Mouse (Mus musculus): ENCODE data around the gene 1110008P14Rik. TPM values are rescaled to one million over a fixed set of nuclear protein-coding genes. Genes with fewer than 3 reads are reported as not detected.

Gene 1110008P14Rik
- polyA plus RNA-seq, 1 experiment from 2014 or later: 49.4 TPM

GRCm38 (mm10) chr2:32395484-32395945, 13.8 kb upstream of the 1110008P14Rik start, which contains the start of gene Ptges2:
TSS of gene Ptges2 (plus strand) at chr2:32395896.
- ATAC-seq (ENCODE audit: low FRiP score): peak; percentile 91
- no peaks in the 10 kb centered on the region for H3K9me3 ChIP-seq (ENCODE audit: control insufficient read depth, low read length)
- H3K9ac ChIP-seq (ENCODE audit: low read length): peak within 1 kb of the TSS; percentile 80
- under 1% methylated on average over 31 of the region's 31 CpGs for WGBS
- peak; percentile 100 for DNase-seq (ENCODE audit: low spot score, missing footprints)
- peaks cover 10% of the 10 kb centered on the region for H3K4me1 ChIP-seq (ENCODE audit: control insufficient read depth, insufficient read depth, low read length)
- H3K27ac ChIP-seq (ENCODE audit: low read depth, low read length): peak within 1 kb of the TSS; percentile 64
- H3K4me2 ChIP-seq: peak within 1 kb of the TSS; percentile 74
- H3K4me3 ChIP-seq (ENCODE audit: low read depth, low read length): peak within 1 kb of the TSS; percentile 83
- H3K27me3 ChIP-seq (ENCODE audit: control insufficient read depth, insufficient read depth, low read length): no peaks in the 10 kb centered on the region
- H3K36me3 ChIP-seq (ENCODE audit: control insufficient read depth, insufficient read depth, low read length): no peaks in the 10 kb centered on the region

- H3K9ac ChIP-seq (ENCODE audit: low read length): peak overlapping the region; percentile 80
- peak overlapping the region; percentile 64; the same call in 1 of the 2 replicates for H3K27ac ChIP-seq (ENCODE audit: low read depth, low read length)
- H3K27me3 ChIP-seq (ENCODE audit: control insufficient read depth, insufficient read depth, low read length): no peaks in the 10 kb centered on the region
- H3K4me1 ChIP-seq (ENCODE audit: control insufficient read depth, insufficient read depth, low read length): peaks cover 10% of the 10 kb centered on the region
- no peaks in the 10 kb centered on the region for H3K9me3 ChIP-seq (ENCODE audit: control insufficient read depth, low read length)
- ATAC-seq (ENCODE audit: low FRiP score) (no peak), DNase-seq (ENCODE audit: low spot score, missing footprints) (peak; percentile 89)
- peak overlapping the region; percentile 83 for H3K4me3 ChIP-seq (ENCODE audit: low read depth, low read length)
- H3K36me3 ChIP-seq (ENCODE audit: control insufficient read depth, insufficient read depth, low read length): no peaks in the 10 kb centered on the region
- H3K4me2 ChIP-seq: peak overlapping the region; percentile 74
- 3% methylated on average over 8 of the region's 8 CpGs for WGBS
Measured at GRCm38 (mm10) chr2:32394973-32395372, 13.2 kb upstream of the 1110008P14Rik start.

GRCm38 (mm10) chr2:32392063-32392462, 10.3 kb upstream of the 1110008P14Rik start:
- WGBS: 81% methylated on average over 5 of the region's 5 CpGs
- no peaks in the 10 kb centered on the region for H3K9me3 ChIP-seq (ENCODE audit: control insufficient read depth, low read length)
- peaks cover 7% of the 10 kb centered on the region for H3K4me1 ChIP-seq (ENCODE audit: control insufficient read depth, insufficient read depth, low read length)
- ATAC-seq (ENCODE audit: low FRiP score) (no peak), DNase-seq (ENCODE audit: low spot score, missing footprints) (no peak)
- H3K9ac ChIP-seq (ENCODE audit: low read length): no peak overlapping the region
- no peak overlapping the region for H3K27ac ChIP-seq (ENCODE audit: low read depth, low read length)
- no peaks in the 10 kb centered on the region for H3K27me3 ChIP-seq (ENCODE audit: control insufficient read depth, insufficient read depth, low read length)
- H3K4me3 ChIP-seq (ENCODE audit: low read depth, low read length): no peak overlapping the region
- no peaks in the 10 kb centered on the region for H3K36me3 ChIP-seq (ENCODE audit: control insufficient read depth, insufficient read depth, low read length)
- H3K4me2 ChIP-seq: no peak overlapping the region

- H3K9me3 ChIP-seq (ENCODE audit: control insufficient read depth, low read length): no peaks in the 10 kb centered on the region
- H3K36me3 ChIP-seq (ENCODE audit: control insufficient read depth, insufficient read depth, low read length): no peaks in the 10 kb centered on the region
- H3K4me1 ChIP-seq (ENCODE audit: control insufficient read depth, insufficient read depth, low read length): peaks cover 3% of the 10 kb centered on the region
- H3K27ac ChIP-seq (ENCODE audit: low read depth, low read length): no peak overlapping the region
- no peak for DNase-seq (ENCODE audit: low spot score, missing footprints)
- H3K4me3 ChIP-seq (ENCODE audit: low read depth, low read length): no peak overlapping the region
- 76% methylated on average over 8 of the region's 8 CpGs for WGBS
- ATAC-seq (ENCODE audit: low FRiP score): no peak
- H3K9ac ChIP-seq (ENCODE audit: low read length): no peak overlapping the region
- H3K4me2 ChIP-seq: no peak overlapping the region
- no peaks in the 10 kb centered on the region for H3K27me3 ChIP-seq (ENCODE audit: control insufficient read depth, insufficient read depth, low read length)
Measured at GRCm38 (mm10) chr2:32390871-32391270, 9.1 kb upstream of the 1110008P14Rik start.

GRCm38 (mm10) chr2:32389157-32389556, 7.4 kb upstream of the 1110008P14Rik start:
- no peaks in the 10 kb centered on the region for H3K36me3 ChIP-seq (ENCODE audit: control insufficient read depth, insufficient read depth, low read length)
- no peaks in the 10 kb centered on the region for H3K9me3 ChIP-seq (ENCODE audit: control insufficient read depth, low read length)
- H3K27me3 ChIP-seq (ENCODE audit: control insufficient read depth, insufficient read depth, low read length): no peaks in the 10 kb centered on the region
- no peak overlapping the region for H3K27ac ChIP-seq (ENCODE audit: low read depth, low read length)
- no peak overlapping the region for H3K4me3 ChIP-seq (ENCODE audit: low read depth, low read length)
- 78% methylated on average over 2 of the region's 2 CpGs for WGBS
- H3K9ac ChIP-seq (ENCODE audit: low read length): no peak overlapping the region
- H3K4me2 ChIP-seq: no peak overlapping the region
- ATAC-seq (ENCODE audit: low FRiP score) (no peak), DNase-seq (ENCODE audit: low spot score, missing footprints) (no peak)
- H3K4me1 ChIP-seq (ENCODE audit: control insufficient read depth, insufficient read depth, low read length): no peaks in the 10 kb centered on the region

GRCm38 (mm10) chr2:32387706-32388490, 6.2 kb upstream of the 1110008P14Rik start, which contains the start of gene Lcn2:
TSS of gene Lcn2 (minus strand) at chr2:32388252.
- H3K36me3 ChIP-seq (ENCODE audit: control insufficient read depth, insufficient read depth, low read length): no peaks in the 10 kb centered on the region
- H3K4me1 ChIP-seq (ENCODE audit: control insufficient read depth, insufficient read depth, low read length): no peaks in the 10 kb centered on the region
- no peaks in the 10 kb centered on the region for H3K9me3 ChIP-seq (ENCODE audit: control insufficient read depth, low read length)
- H3K9ac ChIP-seq (ENCODE audit: low read length): no peak within 1 kb of the TSS; the same call in 1 of the 2 replicates
- DNase-seq (ENCODE audit: low spot score, missing footprints): no peak
- 67% methylated on average over 5 of the region's 5 CpGs for WGBS
- ATAC-seq (ENCODE audit: low FRiP score): no peak
- H3K4me3 ChIP-seq (ENCODE audit: low read depth, low read length): no peak within 1 kb of the TSS
- no peaks in the 10 kb centered on the region for H3K27me3 ChIP-seq (ENCODE audit: control insufficient read depth, insufficient read depth, low read length)
- H3K4me2 ChIP-seq: no peak within 1 kb of the TSS
- no peak within 1 kb of the TSS for H3K27ac ChIP-seq (ENCODE audit: low read depth, low read length)

- no peak overlapping the region for H3K4me2 ChIP-seq
- H3K9me3 ChIP-seq (ENCODE audit: control insufficient read depth, low read length): no peaks in the 10 kb centered on the region
- WGBS: 85% methylated on average over 2 of the region's 2 CpGs
- H3K36me3 ChIP-seq (ENCODE audit: control insufficient read depth, insufficient read depth, low read length): peaks cover 3% of the 10 kb centered on the region; the same call in 1 of the 2 replicates
- DNase-seq (ENCODE audit: low spot score, missing footprints): no peak
- H3K27ac ChIP-seq (ENCODE audit: low read depth, low read length): no peak overlapping the region
- no peak overlapping the region for H3K4me3 ChIP-seq (ENCODE audit: low read depth, low read length)
- H3K9ac ChIP-seq (ENCODE audit: low read length): no peak overlapping the region
- ATAC-seq (ENCODE audit: low FRiP score): no peak
- H3K4me1 ChIP-seq (ENCODE audit: control insufficient read depth, insufficient read depth, low read length): peaks cover 5% of the 10 kb centered on the region; the same call in 1 of the 2 replicates
- H3K27me3 ChIP-seq (ENCODE audit: control insufficient read depth, insufficient read depth, low read length): peaks cover 5% of the 10 kb centered on the region
Measured at GRCm38 (mm10) chr2:32382689-32383088, 951 bp upstream of the 1110008P14Rik start.

GRCm38 (mm10) chr2:32381141-32381774, 480 bp downstream of the 1110008P14Rik start:
- Histone ChIP-seq H3K9ac (ENCODE audit: low read length) (peak overlapping the region; percentile 67), H3K4me3 (ENCODE audit: low read depth, low read length) (peak overlapping the region; percentile 62), H3K4me2 (peak overlapping the region; percentile 96), H3K27me3 (ENCODE audit: control insufficient read depth, insufficient read depth, low read length) (peaks cover 5% of the 10 kb centered on the region), H3K9me3 (ENCODE audit: control insufficient read depth, low read length) (no peaks in the 10 kb centered on the region), H3K4me1 (ENCODE audit: control insufficient read depth, insufficient read depth, low read length) (peaks cover 5% of the 10 kb centered on the region; the same call in 1 of the 2 replicates), H3K27ac (ENCODE audit: low read depth, low read length) (no peak overlapping the region), H3K36me3 (ENCODE audit: control insufficient read depth, insufficient read depth, low read length) (peaks cover 8% of the 10 kb centered on the region)
- ATAC-seq (ENCODE audit: low FRiP score) (peak; percentile 68; the same call in 1 of the 2 replicates), DNase-seq (ENCODE audit: low spot score, missing footprints) (peak; percentile 94)
- WGBS: under 1% methylated on average over 27 of the region's 27 CpGs
